Mouse (Mus musculus): ENCODE results near the gene Olfr635.
"Not testable (repeated sequence)": the region's sequence is repeated elsewhere in the genome, so short reads cannot be mapped to it uniquely, and the experiment has no call there.

Olfr635 gene

DNA sequence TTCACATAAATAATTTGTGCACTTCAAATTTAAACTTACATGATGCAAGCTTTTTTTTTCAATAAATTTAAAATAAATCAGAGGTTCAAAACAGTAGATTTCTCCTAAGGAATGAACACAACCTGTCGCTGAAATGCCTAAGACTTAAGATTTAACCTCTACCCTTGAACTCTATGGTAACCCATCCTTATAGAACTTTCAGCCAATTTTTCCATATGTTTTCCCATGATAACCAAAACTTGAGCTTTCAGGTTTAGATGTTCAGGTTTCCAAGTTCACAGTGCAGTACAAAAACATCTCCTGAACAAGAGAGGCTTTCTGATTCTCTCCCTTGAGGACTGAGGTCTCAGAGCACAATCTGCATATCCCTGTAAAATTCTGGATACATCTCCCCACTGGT is at the start of gene Olfr635:
TSS of gene Olfr635 (plus strand) at position 301 of the 400 bp plus-strand sequence.
- CTCF ChIA-PET = no interaction called here

DNA sequence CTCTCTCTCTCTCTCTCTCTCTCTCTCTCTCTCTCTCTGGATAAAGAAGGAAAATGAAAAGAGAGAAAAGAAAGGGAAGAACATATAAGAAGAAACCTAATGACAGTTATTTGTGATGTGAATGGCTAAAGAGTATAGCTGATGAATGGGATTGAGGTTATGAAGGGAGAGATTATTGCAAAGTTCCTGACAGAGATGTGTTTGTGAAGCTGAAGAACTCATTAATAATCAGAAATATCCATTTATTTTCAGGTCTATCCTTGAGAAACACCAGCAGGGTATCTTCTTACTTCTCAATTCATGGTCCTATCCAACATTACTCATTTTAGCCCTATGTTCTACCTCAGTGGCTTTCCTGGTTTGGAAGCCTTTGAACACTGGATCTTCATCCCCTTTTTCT is 42.4 kb upstream of the Olfr635 start, which contains the start of gene Olfr631:
TSS of gene Olfr631 (plus strand) at position 301 of the 400 bp plus-strand sequence.
- CTCF ChIA-PET = no interaction called here

DNA sequence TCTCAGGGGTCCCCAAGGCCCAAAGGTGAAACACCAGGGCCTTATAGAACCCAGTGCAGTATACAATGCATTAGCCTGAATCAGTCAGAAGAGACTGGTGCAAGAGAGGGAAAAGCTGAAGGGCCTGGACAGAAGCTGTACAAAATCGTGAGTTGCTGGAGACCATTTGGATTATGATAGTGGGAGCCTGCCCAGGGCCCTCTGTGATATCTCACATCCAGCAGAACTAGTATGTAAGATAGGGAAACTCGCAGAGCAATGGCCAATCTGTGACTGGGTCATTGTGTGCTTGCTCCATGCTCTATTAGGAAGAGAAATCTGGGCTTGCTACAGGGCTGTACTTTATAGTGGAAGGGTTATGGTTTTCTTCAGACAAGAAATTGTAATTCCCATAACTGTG is 36.7 kb upstream of the Olfr635 start, which contains the start of gene Olfr632:
TSS of gene Olfr632 (plus strand) at position 84 of the 400 bp plus-strand sequence.
- CTCF ChIA-PET = no interaction called here

DNA sequence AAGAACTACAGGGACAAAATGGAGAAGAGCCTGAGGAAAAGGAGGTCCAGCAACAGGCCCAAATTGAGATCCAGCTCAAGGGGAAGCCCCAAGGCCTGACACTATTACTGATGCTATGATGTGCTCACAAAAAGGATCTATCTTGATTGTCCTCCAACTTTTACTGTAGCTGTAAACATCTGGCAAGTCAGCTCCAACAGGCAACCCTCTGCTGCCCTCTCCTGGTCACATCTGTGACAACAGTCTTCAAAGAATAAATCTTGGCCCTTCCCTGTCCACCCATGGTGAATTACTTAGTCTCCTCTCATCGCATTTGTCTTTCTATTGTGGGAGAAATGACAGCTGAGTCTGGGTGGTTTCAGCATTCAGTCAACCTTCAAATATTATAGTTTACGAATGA is 28.2 kb upstream of the Olfr635 start:
- CTCF ChIA-PET = no interaction called here

DNA sequence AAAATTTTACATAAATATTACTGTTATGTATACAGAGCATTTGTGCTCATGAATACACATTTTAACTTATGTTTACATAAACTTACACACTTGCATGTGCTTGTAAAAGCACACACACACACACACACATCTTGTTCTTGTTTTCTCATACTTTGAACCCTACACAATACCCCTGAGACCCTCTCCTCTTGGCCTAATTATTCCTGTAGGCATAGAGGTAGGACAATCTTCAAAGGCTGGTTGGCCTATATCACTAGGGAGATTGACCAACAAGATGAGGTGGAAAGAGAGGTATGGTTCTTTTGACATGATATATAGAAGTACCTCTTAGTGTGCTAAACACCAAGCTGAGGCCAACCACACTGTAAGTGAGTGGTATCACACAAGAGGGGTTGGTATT is 26.8 kb upstream of the Olfr635 start, which contains the start of gene Olfr633:
TSS of gene Olfr633 (plus strand) at position 301 of the 400 bp plus-strand sequence.
- CTCF ChIA-PET = interaction anchor here (0.8 kb wide), 1 partner anchor 232 kb away, joined by 4 read pairs; no protein-coding TSS in a partner anchor

DNA sequence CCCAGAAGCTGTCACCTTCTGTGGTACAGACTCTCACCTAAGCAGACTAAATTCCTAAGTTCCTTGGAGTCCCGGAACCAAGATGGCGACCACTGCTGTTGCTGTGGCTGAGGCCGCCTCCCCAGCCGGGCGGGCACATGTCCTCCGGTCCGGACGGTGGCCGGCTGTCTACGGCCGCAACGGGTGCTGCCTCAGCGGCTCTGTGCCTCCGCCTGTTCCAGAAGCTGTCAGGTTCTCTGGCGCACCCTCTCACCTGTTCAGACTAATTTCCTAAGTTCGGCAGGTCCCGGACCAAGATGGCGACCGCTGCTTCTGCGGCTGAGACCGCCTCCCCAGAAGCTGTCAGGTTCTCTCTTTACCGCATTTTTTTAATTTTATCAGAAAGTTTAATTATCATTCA is 4.1 kb upstream of the Olfr635 start:
- CTCF ChIA-PET = not testable (repeated sequence)

DNA sequence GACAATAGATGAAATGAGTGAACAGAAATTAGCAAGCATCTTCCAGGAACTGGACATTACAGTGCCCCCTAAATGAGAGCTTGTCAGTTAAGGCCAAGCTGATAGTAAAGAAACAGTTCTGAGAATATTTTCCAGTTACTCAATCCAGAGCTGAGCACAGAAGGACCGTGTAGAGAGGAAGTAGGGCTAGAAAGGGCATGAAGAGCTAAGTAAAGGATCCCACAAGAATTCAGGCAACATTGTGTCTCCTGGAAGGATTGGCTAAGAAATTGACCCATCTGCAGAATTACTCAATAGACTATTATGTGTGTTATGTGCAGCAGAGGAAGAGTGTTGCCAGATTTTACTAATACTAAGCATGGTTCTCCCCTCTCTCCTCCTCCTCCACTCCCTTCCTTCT is 830 bp downstream of the Olfr635 start:
- CTCF ChIA-PET = no interaction called here

DNA sequence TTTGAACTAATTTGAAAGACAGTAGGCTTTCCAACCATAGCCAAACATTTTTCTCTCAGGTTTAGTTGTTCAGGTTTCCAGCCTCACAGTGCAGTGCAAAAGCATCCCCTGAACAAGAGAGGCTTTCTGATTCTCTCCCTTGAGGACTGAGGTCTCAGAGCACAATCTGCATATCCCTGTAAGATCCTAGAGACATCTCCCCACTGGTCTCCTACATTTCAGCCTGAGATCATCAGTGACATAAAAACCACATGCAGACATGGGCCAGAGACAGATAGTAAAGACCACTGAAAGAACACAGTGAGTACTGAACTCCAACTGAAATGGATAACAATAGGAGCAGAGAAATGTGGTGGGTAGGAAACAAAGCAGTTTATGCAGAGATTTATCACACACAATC is 27.5 kb downstream of the Olfr635 start, which contains the start of gene Olfr638:
TSS of gene Olfr638 (plus strand) at position 301 of the 400 bp plus-strand sequence.
- CTCF ChIA-PET = no interaction called here

DNA sequence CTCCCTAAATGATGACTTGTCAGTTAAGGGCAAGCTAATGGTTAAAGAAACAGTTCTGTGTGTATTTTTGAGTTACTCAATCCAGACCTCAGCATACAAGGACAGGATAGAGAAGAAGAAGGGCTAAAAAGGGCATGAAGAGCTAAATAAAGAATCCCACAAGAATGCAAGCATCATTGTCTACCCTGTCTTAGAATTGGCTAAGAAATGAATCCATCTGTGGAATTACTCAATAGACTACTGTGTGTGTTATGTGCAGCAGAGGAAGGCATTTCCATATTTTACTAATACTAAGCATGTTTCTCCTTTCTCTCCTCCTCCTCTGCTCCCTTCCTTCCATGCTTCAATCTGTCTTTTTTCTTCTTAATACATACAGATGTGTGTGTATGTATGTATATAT is 28.2 kb downstream of the Olfr635 start:
- CTCF ChIA-PET = no interaction called here

DNA sequence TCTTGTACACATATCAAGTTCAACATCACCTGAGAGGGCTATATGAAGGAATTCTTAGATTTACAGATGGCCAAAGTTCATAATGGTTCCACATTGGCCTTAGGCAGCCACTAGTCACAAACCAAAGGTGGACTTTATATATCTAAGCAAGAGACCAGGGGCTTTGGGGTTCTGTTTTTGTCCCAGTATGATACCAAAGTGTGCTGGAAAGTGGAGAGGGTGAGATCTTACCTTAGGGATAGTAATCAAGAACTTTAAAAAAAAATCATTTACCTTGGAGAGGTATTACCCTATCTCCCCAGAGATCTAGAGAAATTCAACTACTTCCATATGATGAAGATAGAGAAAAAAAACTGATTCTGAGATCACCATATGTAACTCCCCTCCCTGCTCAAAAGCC is 46.3 kb downstream of the Olfr635 start, which contains the start of gene Olfr639:
TSS of gene Olfr639 (minus strand) at position 101 of the 400 bp plus-strand sequence.
- CTCF ChIA-PET = no interaction called here

DNA sequence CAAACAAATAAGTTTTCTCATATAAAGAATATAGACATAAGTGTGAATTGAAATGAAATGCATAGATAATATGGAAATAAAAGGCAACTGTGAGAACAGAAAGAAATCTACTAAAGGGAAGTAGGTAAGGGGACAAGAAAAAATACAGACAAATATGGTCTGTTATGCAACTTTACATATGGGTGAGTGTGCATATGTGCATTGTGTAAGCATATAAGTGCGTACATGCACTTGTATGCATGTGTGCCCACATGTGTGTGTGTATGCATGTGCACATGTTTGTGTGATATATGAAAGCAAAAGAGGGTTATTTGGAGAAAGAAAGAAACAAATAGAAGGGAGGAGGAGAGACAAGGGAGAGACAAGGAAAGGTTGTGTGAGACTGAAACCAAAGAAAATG is 48.0 kb downstream of the Olfr635 start:
- CTCF ChIA-PET = no interaction called here

DNA sequence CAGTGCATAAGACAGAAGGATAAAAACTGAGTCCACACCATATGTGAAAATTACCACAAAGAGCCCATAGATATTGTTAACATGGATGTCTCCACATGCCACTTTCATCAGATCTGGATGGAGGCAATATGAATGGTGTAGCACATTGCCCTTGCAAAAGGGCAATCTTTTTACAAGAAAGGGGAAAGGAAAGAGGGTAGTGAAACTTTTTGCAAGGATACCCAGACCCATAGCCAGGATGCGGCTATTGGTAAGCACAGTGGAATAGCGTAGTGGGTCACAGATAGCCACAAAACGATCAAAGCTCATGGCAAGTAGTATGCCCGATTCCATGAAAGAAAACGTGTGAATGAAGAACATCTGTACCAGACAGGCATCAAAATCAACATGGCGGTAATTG is 50.7 kb downstream of the Olfr635 start:
- CTCF ChIA-PET = no interaction called here

DNA sequence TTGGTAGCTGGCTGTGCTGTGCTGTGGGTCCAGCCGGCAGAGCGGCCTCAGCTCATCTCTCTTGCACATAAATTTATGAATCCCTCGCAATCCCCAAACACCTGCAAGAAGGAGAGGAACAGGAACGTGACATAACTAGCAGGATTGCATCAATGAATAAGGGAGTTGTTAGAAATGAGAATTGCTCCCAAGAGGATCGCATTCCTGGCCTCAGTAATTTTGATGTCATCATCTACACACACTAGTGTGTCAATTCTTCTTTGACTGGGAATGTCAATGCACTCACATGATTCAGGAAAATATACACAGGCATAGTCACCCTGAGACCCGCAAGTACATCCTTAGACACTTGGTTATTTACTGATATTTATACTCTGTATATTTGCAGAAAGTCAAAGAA is 54.5 kb downstream of the Olfr635 start, which contains the start of gene Olfr640:
TSS of gene Olfr640 (minus strand) at position 101 of the 400 bp plus-strand sequence.
- CTCF ChIA-PET = no interaction called here

DNA sequence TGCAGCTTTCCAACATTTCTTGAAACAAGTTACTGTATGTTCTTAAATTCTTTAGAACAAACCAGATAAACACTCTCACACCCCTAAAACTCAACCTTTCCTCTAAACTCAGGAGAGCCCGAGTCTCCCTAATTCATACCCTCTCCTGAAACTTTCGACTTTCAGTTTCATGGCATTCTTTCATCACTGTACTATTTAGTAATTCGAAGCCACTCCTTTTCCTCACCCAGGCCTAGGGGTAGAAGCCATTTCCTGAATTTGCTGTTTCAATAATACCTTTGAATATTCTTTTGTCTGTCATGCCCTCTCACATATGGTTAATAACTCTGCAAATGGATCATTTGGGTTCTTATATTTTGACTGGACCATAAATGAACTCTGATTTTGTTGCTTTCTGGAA is 56.0 kb downstream of the Olfr635 start:
- CTCF ChIA-PET = no interaction called here

DNA sequence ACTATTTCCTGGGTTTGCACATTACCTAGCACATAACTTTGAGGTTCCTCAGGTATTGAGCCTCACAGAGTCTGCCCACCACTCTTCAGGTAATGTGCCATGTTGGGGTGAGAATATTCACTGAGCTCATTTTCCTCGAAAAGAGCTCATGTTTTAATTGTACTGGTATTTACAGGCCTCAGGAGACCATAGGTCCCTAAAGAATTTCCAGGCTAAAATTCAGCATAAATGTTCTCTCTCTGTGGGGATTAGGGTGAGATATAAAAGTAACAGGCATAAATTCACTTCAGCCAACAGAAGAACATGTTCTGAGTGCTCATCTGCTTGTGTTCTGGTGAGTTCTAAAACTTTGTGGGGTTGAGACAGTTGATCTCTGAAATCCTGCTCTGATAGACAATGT is 64.2 kb downstream of the Olfr635 start, which contains the start of gene Olfr641:
TSS of gene Olfr641 (plus strand) at position 301 of the 400 bp plus-strand sequence.
- CTCF ChIA-PET = no interaction called here
